Mouse (Mus musculus): ENCODE measurements around the gene Med19.

Gene Med19

GRCm38 (mm10) chr2:84695007-84695695 lies 16.9 kb downstream of the Med19 start:
- TF ChIP-seq GATA4 (IDR thresholded peaks at IDR 0.05; ENCODE audit: insufficient replicate concordance, low read length) = no peak

- TF ChIP-seq GATA4 (IDR thresholded peaks at IDR 0.05; ENCODE audit: insufficient replicate concordance, low read length) = no peak
These were observed 25.3 kb downstream of the Med19 start for GRCm38 (mm10) chr2:84703497-84703896.

GRCm38 (mm10) chr2:84704329-84704728 lies 26.1 kb downstream of the Med19 start:
- TF ChIP-seq GATA4 (IDR thresholded peaks at IDR 0.05; ENCODE audit: insufficient replicate concordance, low read length) = no peak

- TF ChIP-seq GATA4 (IDR thresholded peaks at IDR 0.05; ENCODE audit: insufficient replicate concordance, low read length) = no peak
These were observed 27.1 kb downstream of the Med19 start for GRCm38 (mm10) chr2:84705295-84705694.

GRCm38 (mm10) chr2:84707523-84707922 lies 29.3 kb downstream of the Med19 start:
- no peak for TF ChIP-seq GATA4 (IDR thresholded peaks at IDR 0.05; ENCODE audit: insufficient replicate concordance, low read length)

- no peak for TF ChIP-seq GATA4 (IDR thresholded peaks at IDR 0.05; ENCODE audit: insufficient replicate concordance, low read length)
These were observed 33.7 kb downstream of the Med19 start for GRCm38 (mm10) chr2:84711898-84712297.

GRCm38 (mm10) chr2:84714422-84714810 lies 36.2 kb downstream of the Med19 start:
- TF ChIP-seq GATA4 (IDR thresholded peaks at IDR 0.05; ENCODE audit: insufficient replicate concordance, low read length) = no peak

- TF ChIP-seq GATA4 (IDR thresholded peaks at IDR 0.05; ENCODE audit: insufficient replicate concordance, low read length) = 0 out of 2 replicates have a peak, but pooled peaks have one; percentile 22
These were observed 36.8 kb downstream of the Med19 start, which contains the start of gene Zdhhc5 for GRCm38 (mm10) chr2:84714811-84715561. Gene Zdhhc5 (minus strand): TSS chr2:84715180.

GRCm38 (mm10) chr2:84715562-84716361 lies 37.6 kb downstream of the Med19 start:
- no peak for TF ChIP-seq GATA4 (IDR thresholded peaks at IDR 0.05; ENCODE audit: insufficient replicate concordance, low read length)

- TF ChIP-seq GATA4 (IDR thresholded peaks at IDR 0.05; ENCODE audit: insufficient replicate concordance, low read length) = no peak
These were observed 38.5 kb downstream of the Med19 start for GRCm38 (mm10) chr2:84716423-84717355.

- no peak for TF ChIP-seq GATA4 (IDR thresholded peaks at IDR 0.05; ENCODE audit: insufficient replicate concordance, low read length)
These were observed 39.2 kb downstream of the Med19 start for GRCm38 (mm10) chr2:84717357-84717756.

GRCm38 (mm10) chr2:84720718-84721117 lies 42.5 kb downstream of the Med19 start:
- TF ChIP-seq GATA4 (IDR thresholded peaks at IDR 0.05; ENCODE audit: insufficient replicate concordance, low read length) = no peak

- TF ChIP-seq GATA4 (IDR thresholded peaks at IDR 0.05; ENCODE audit: insufficient replicate concordance, low read length) = no peak
These were observed 43.0 kb downstream of the Med19 start for GRCm38 (mm10) chr2:84721182-84721581.

- no peak for TF ChIP-seq GATA4 (IDR thresholded peaks at IDR 0.05; ENCODE audit: insufficient replicate concordance, low read length)
These were observed 45.7 kb downstream of the Med19 start for GRCm38 (mm10) chr2:84723856-84724255.

All from liver, adult (tissue).